Mouse (Mus musculus) left cerebral cortex, adult 9 months (tissue): ENCODE measurements around the gene Lrrfip1.
A peak's percentile ranks its signal among the peaks of the same experiment; 100 is the strongest.

Source experiments
- DNase-seq, 2 experiments: peaks; one replicate each; pipeline ENCODE4 v3.0.0; 2022; ENCODE audit warnings: low spot score in 2 of 2

Lrrfip1 gene

DNA sequence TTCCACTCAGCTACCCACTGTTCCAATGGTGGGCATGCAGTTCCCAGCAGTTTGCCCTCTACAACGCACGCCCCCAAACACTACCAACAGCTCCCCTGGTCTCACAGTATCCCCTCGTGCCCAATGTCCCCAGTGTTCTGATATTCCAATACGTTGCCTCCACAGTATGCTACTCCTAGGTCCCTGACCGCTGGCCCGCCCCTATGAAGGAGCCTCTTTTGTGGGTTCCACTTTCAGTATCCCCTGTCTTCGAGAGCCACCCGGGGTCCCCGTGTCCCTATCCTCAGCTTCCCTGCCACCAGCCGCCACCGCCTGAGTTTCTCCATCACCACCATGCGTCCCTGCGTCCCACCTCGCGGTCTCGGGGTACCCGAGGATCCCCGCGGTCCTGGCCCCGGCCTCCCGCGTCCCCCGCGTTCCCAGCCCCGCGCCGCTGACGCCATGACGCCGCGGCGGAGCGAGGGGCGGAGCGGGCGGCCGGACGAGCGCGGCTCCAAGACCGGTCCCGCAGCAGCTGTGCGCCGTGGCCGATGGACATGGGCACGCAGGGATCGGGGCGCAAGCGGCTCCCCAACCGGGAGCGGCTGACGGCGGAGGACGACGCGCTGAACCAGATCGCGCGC lies at the start of gene Lrrfip1:
Gene Lrrfip1, plus strand, starts transcription at position 470 of the 623 bp plus-strand sequence.
- peak in 1 of 2 experiments; percentile 48 for DNase-seq

- DNase-seq, result no peak
Observed at GRCm38 (mm10) chr1:90949309-90949708, 49.2 kb upstream of the Lrrfip1 start.

DNA sequence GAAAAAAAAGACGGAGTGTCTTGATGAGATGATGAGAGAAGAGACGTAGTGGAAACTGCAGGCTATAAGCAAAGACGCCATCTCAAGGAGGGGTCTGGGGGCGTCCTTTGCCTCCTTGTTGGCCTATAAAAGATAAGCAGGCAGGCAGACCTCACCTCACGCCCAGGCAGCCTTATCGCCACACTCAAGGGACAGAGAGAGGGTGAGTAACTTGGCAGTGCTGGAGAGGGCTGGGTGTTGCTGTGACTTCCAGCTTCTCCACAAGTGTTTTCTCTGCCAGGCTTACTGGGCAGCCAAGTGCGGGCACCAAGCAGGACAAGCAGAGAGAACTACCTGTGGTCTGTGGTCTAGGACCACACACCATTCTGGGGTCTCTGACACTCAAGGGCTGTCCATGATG lies 46.9 kb upstream of the Lrrfip1 start:
- no peak for DNase-seq

DNA sequence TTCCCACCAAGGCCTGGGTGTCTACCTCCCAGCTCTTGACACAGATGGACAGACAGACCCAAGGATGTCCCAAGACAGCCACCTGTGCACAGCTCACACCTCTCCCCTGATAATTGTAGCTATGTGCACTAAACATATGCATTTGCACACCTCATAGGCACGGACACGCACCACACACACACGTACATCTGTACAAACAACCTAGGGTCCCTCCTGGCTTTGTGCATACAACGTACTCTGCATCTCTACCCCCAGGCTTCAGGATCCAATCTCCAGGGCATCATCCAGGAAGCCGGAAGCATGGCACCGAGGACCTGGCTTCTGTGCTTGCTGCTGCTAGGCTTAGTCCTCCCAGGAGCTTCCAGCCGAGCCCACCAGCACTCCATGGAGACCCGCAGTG lies 45.7 kb upstream of the Lrrfip1 start, which contains the start of gene Prlh:
Gene Prlh, plus strand, starts transcription at position 301 of the 400 bp plus-strand sequence.
- DNase-seq, result no peak

- DNase-seq, result no peak
Observed at GRCm38 (mm10) chr1:90953688-90954087, 44.8 kb upstream of the Lrrfip1 start.

- DNase-seq, result peak in 1 of 2 experiments; percentile 76
Observed at GRCm38 (mm10) chr1:90956245-90957096, 42.1 kb upstream of the Lrrfip1 start.

DNA sequence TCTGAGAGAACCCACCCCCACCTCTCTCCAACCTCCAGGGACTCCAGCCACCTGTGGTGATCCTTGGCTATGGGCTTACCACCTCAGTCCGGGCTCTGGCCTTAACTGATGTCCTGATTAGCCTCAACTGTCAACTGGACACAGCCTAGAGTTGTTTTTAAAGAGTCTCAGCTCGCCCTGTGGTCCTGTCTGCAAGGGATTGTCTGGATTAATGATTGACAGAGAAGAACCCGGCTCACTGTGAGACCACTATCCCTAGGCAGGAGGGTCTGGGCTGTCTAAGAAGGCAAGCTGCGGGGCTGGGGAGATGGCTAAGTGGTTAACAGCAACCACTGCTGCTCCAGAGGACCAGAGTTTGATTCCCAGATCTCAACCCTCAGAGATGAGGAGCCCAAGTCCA lies 36.0 kb upstream of the Lrrfip1 start:
- no peak for DNase-seq

DNA sequence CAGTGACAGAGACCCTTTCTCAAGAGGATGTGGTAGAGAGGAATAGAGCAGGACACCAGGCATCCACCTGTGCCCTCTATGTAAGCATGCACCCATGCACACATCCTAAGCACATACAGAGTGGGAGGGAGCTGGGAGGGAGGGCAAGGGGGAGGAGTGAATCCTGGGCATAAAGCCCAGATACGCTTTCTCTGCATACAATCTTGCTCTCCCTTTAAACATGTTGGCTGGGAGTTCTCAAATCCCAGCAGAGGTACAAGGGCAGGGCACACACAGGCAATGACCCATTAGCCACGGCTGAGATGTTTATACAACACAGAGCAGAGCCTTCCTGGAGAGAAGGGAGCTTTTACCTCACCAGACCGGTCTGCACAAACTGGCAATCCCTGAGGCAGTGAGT lies 35.5 kb upstream of the Lrrfip1 start:
- DNase-seq, result no peak

DNA sequence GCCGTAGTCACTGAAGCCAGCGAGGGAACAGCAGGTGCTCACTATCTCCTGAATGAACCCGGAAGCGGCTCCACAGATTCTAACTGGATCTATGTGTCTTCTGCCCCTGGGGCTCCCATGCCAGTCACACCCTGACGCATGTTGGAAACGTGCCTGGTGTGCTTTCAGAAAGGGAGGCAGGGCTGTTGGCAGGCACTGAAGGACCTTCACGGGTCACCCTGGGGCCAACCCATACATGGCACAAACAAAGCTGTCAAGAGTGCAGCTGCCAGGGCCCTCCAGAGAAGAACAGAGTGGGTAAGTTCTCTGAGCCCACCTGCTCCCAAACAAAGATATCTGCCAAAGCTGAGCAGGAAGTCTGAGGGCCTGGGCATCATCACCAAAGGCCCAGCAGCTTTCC lies 31.0 kb upstream of the Lrrfip1 start:
- no peak for DNase-seq

GRCm38 (mm10) chr1:90968649-90969048 lies 29.9 kb upstream of the Lrrfip1 start:
- DNase-seq, result no peak

GRCm38 (mm10) chr1:90969347-90969784 lies 29.2 kb upstream of the Lrrfip1 start, which contains the start of gene Rab17:
Rab17 (minus strand) TSS chr1:90969661.
- DNase-seq, result no peak

DNA sequence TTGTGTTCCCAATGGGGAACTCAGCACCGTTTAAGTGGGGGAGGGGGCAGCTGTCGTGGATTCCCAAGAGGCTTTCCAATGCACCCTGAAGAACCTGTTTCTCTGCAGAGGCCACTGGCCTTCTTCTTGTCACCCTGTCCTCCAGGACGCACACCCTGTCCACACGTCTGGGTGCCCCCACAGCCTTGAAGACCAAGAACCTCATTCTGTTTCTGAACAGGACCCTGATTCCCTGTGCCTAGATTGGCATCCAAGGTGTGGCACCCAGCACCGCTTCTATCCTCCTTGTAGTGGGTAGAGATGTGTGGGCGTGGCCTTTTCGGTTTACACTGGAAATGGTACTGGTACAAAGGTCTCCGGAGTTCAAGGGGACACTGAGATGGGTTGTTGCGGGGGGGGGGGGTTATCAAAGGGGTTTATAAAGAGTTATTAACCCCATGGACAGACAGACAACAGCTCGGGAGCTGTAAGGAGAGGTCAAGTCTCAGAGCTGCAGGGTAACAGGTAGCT lies 28.6 kb upstream of the Lrrfip1 start:
- DNase-seq, result no peak

GRCm38 (mm10) chr1:90972911-90973573 lies 25.5 kb upstream of the Lrrfip1 start:
- DNase-seq, result peak; percentile 61 to 96

GRCm38 (mm10) chr1:90973574-90973911 lies 25.0 kb upstream of the Lrrfip1 start:
- DNase-seq, result no peak

GRCm38 (mm10) chr1:90974906-90975649 lies 23.5 kb upstream of the Lrrfip1 start:
- peak; percentile 43 to 72 for DNase-seq

GRCm38 (mm10) chr1:90975960-90976359 lies 22.6 kb upstream of the Lrrfip1 start:
- DNase-seq, result no peak

DNA sequence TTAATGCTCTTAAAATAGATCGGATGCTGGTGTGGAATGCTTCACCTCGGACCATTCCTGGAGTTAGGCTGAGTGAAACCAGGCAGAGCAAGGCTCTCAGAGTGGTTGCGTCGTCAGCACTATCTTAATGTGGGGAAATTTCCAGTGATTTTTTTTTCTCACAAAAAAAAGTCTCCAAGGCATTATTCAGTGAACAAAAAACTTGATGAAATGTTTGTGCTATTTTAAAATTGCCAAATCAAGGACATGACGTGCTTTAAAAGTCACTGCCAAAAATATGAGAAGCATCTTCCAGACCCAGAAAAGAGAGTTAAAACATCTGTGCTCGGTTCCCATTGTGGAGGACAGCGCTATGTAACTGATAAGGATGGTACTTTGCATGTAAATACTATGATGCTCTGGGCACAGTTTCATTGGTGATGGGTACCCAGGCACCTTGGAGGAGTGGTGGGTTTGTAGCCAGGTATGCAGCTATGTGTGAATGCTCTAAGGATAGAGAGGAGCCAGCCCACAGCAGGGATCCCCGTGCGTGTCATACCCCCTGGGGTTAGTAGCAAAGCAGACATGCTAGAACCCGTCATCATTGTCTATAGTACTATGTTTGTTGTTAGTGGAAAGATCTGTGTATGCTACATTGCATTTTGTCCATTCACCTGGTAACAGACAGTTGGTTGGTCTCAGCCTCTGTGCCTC lies 17.8 kb upstream of the Lrrfip1 start:
- DNase-seq, result no peak

GRCm38 (mm10) chr1:90981346-90981745 lies 17.2 kb upstream of the Lrrfip1 start:
- no peak for DNase-seq

GRCm38 (mm10) chr1:90995916-90996315 lies 2.6 kb upstream of the Lrrfip1 start:
- no peak for DNase-seq

DNA sequence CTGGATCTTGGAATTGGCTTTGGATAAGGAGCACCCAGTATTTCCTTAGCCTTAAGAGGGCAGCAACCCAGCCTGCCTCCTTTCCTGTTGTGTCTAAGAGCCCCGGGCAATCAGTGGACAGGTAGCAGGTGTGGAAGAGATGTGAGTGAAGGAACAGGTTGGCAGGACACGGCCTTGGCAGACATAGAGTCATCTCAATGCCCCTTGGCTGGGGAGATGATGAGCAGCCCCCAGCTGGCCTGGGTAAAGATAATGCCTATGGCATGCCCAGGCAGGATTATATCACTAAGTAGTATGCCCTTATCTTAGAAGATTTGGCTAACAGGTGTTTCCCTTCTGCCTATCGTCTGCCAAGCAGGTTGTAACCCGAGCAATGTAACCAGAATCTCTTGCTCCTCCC lies 1.4 kb upstream of the Lrrfip1 start:
- DNase-seq, result no peak

DNA sequence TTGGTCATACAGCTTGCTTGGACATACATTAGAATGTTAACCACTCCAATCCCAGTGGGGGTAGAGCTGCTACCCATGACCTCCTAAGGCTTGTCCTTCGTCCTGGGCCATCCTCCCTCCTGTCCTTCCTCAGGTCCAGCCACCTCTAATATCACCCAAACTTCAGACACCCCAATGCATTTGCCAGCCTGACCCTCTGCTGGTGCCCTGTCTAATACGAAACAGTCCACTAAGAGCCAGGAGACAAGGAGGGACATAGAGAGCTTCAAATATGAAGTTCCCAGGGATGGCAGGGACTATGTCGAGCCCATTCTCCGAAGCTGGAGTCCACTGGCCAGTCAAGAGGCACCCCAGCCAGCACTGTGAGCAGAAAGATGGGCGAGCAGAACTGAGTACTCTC lies 896 bp upstream of the Lrrfip1 start:
- no peak for DNase-seq
